Mouse (Mus musculus) ES-E14 (cell line): ENCODE data around the gene Megf11.

Experiments used
- CHD2 ChIP-seq: IDR thresholded peaks from 2 replicates; pipeline ENCODE4 v1.6.1; 2014; ENCODE audit warnings: mild to moderate bottlenecking, low read depth, low read length, inconsistent platforms
- MAFK ChIP-seq: IDR thresholded peaks from 2 replicates; pipeline ENCODE4 v1.6.1; 2014; ENCODE audit warnings: mild to moderate bottlenecking, low read depth, low read length, inconsistent platforms; ENCODE audit not compliant: insufficient read depth
- ZC3H11A ChIP-seq: IDR thresholded peaks from 2 replicates; pipeline ENCODE4 v1.6.1; 2012; ENCODE audit warnings: low read depth, mild to moderate bottlenecking, inconsistent platforms, low read length, borderline replicate concordance

DNA sequence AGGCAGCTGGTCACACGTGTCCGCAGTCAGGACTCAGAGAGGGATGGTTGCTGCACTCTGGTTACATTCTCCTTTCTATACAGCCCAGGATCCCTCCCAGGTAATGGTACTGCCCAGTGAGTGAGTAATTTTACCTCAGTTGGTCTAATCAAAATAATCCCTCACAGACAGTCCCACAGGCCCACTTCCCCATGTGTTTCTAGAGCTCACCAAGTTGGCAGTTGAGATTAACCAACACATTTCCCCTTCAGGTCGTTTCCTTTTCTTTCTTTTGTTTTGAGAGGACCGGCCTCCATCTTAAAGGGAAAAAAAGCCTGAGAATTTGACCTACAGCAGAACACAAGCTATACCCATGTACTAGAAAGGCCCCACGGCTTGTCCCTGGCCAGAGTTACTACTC, 39.5 kb upstream of the Megf11 start:
- TF ChIP-seq MAFK: no peak
- no peak for TF ChIP-seq CHD2
- TF ChIP-seq ZC3H11A: no peak
